Mouse (Mus musculus) midbrain, embryonic 16.5 days (tissue): ENCODE measurements around the gene Gm9195. TPM values are rescaled to one million over a fixed set of nuclear protein-coding genes. Genes with fewer than 3 reads are reported as not detected.

Source experiments
- ATAC-seq: fragments of 200-750 bp; cut with Nextera tagmentation; 2 replicates; pipeline ENCODE4 v1.8.0; 2017; ENCODE audit warnings: moderate TSS enrichment
- H3K27ac ChIP-seq: fragments of 300-500 bp; sonication (generic); 2 replicates; pipeline ENCODE4 v1.5.1; 2014; ENCODE audit warnings: mild to moderate bottlenecking, low read length, mixed read lengths
- H3K27me3 ChIP-seq: fragments of 300-500 bp; sonication (generic); 2 replicates; pipeline ENCODE4 v1.6.1; 2014; ENCODE audit warnings: low read depth, low read length, mixed read lengths; ENCODE audit not compliant: control insufficient read depth, insufficient read depth
- H3K36me3 ChIP-seq: fragments of 300-500 bp; sonication (generic); 2 replicates; pipeline ENCODE4 v1.6.1; 2014; ENCODE audit warnings: mild to moderate bottlenecking, low read length, moderate library complexity, mixed read lengths; ENCODE audit not compliant: control insufficient read depth, insufficient read depth
- H3K4me1 ChIP-seq: fragments of 300-500 bp; sonication (generic); 2 replicates; pipeline ENCODE4 v1.6.1; 2014; ENCODE audit warnings: mild to moderate bottlenecking, low read length, mixed read lengths; ENCODE audit not compliant: control insufficient read depth, insufficient read depth
- H3K4me2 ChIP-seq: fragments of 300-500 bp; sonication (generic); 2 replicates; pipeline ENCODE4 v1.6.1; 2014; ENCODE audit warnings: mild to moderate bottlenecking, low read length, mixed read lengths
- H3K4me3 ChIP-seq: fragments of 300-500 bp; sonication (generic); 2 replicates; pipeline ENCODE4 v1.5.1; 2014; ENCODE audit warnings: low read depth, mild to moderate bottlenecking, low read length, moderate library complexity, mixed read lengths
- H3K9ac ChIP-seq: fragments of 300-500 bp; sonication (generic); 2 replicates; pipeline ENCODE4 v1.6.1; 2014; ENCODE audit warnings: low read depth, low read length, mixed read lengths
- H3K9me3 ChIP-seq: fragments of 300-500 bp; sonication (generic); replicated peaks from 2 replicates; pipeline ENCODE4 v1.6.1; 2014; ENCODE audit warnings: mild to moderate bottlenecking, low read length, mixed read lengths; ENCODE audit not compliant: control insufficient read depth, poor library complexity, severe bottlenecking
- WGBS: fragments of 180-500 bp; shearing (Covaris S2); extraction: QIAGEN DNeasy Blood & Tissue Kit; methylation state at CpG from one replicate; pipeline ENCODE4 v1.1.7; 2014; 5-methylcytosine and 5-hydroxymethylcytosine counted together
- polyA plus RNA-seq: library from polyadenylated mRNA; unstranded; fragments of >200 nt; fragmentation: Nextera tagmentation; extraction: Ambion mirVana; gene quantifications from 2 replicates; pipeline ENCODE4 v1.2.1, GENCODE M21; 2015

Gm9195 gene
- polyA plus RNA-seq, 1 experiment from 2014 or later = not detected

DNA sequence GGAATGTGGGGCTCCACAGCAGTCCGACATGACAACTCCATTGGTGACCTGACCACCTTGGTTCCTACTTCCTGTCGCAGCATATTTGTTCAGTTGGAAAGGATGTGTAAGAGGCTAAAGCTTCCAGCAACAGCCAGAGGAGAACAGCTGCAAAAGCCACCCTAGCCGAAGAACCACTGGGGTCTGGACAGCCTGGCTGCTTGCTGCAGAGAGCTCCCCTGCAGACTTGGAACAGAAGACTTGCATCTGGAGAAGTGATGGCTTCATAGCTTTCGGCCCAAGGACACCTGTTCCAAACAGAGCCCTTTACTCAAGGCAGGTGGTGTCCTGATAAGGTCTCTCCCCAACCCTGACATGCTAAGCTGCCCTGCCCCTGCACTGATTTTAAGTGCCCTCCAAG is 102.3 kb downstream of the Gm9195 start:
- ATAC-seq = no peak
- no peaks in the 10 kb centered on the region for H3K27me3 ChIP-seq

DNA sequence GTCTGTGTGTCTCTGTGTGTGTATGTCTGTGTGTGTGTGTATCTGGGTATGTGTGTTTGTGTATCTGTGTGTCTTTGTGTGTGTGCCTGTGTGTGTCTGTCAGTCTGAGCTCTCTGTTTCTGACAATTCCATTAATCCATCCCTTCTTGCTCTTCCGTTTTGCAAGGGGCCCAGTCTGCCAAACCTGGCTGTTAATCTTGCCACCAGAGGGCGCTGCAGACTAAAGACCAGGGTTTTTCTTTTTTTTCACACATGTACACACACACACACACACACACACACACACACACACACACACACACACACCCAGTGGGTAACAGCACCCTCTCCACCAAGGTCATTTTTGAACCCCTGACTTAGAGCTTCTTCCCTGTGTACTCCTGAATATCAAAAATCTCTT is 114.4 kb downstream of the Gm9195 start:
- Histone ChIP-seq H3K4me1 (no peaks in the 10 kb centered on the region), H3K27ac (no peak overlapping the region), H3K9me3 (no peaks in the 10 kb centered on the region), H3K9ac (no peak overlapping the region), H3K4me3 (no peak overlapping the region), H3K36me3 (no peaks in the 10 kb centered on the region), H3K27me3 (no peaks in the 10 kb centered on the region), H3K4me2 (no peak overlapping the region)
- ATAC-seq = no peak
- WGBS = 4% methylated on average over 2 of the region's 2 CpGs

More for the DNA sequence above, 102.3 kb downstream of the Gm9195 start:
- Histone ChIP-seq H3K9ac (no peak overlapping the region), H3K4me3 (no peak overlapping the region), H3K27ac (no peak overlapping the region), H3K4me2 (no peak overlapping the region), H3K36me3 (no peaks in the 10 kb centered on the region), H3K4me1 (no peaks in the 10 kb centered on the region), H3K9me3 (no peaks in the 10 kb centered on the region)
- 83% methylated on average over 4 of the region's 4 CpGs for WGBS

Other genes starting within 250 kb of the Gm9195 start
- 47.5 and 55.5 TPM in 2 replicates for gene Fndc3a, start 218.2 kb upstream of the Gm9195 start, polyA plus RNA-seq